Mouse (Mus musculus): Measurements from ENCODE around the gene BC061237. TPM values are rescaled to one million over a fixed set of nuclear protein-coding genes. Genes with fewer than 3 reads are reported as not detected.
"Not testable (repeated sequence)": the region's sequence is repeated elsewhere in the genome, so short reads cannot be mapped to it uniquely, and the experiment has no call there.

The BC061237 gene
- not detected for total RNA-seq (2021)
- long read RNA-seq: 0 reads

GRCm38 (mm10) chr14:44492163-44492562, at the start of gene BC061237:
Gene BC061237 (plus strand): TSS chr14:44492463.
- DNase-seq (ENCODE audit: low spot score in 2 of 2): not testable (repeated sequence)

DNA sequence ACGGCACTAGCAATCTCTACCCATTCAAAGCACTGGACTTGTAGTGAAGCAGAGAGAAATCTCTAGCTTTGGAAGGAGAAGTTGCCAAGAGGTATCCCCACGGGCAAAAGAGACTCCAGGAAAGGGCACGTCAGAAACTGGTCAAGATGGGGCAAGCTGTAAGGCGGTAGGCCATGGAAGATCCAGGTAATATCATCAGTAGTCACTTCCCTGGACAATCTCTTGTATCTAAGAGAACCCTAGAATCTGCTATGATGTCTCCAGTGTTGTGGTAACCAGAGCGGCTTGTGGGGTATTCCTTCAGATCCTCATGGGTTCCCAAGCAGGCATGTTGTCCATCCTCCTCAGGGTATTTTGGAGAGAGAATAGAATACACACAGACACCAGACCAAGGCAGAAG, 25.7 kb downstream of the BC061237 start, which contains the start of gene Gm17093:
TSS of gene Gm17093 (plus strand) at position 301 of the 400 bp plus-strand sequence.
- not testable (repeated sequence) for DNase-seq (ENCODE audit: low spot score in 2 of 2)

DNA sequence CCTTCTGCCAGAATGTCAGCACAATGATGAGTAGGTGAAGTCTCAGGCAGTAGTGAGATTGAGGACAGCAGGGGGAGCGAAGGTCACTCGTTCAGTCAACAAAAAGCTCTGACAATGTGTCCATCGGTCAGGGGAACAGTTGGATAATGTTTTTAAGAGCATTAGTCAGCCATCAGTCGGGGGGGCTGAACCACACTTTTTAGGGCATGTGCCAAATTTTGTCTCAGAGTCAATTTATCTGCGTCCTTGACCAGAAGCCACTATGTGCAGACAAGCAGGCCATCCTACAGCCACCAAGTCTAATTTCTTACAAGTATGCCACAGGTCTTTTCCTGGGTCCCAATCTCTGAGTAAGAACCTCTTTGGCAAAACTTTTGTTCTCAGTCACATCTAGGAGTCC, 55.7 kb downstream of the BC061237 start:
- not testable (repeated sequence) for DNase-seq (ENCODE audit: low spot score in 2 of 2)

Other genes with a start within 250 kb of the BC061237 start
- gene Gm8220, start 206.9 kb upstream of the BC061237 start, total RNA-seq (2021): not detected
- not detected for gene Gm5930, start 153.9 kb upstream of the BC061237 start, total RNA-seq (2021)
- not detected for gene Gm8229, start 127.1 kb upstream of the BC061237 start, total RNA-seq (2021)
- not detected for gene Gm3371, start 81.8 kb upstream of the BC061237 start, total RNA-seq (2021)
- gene Gm8232, start 58.8 kb upstream of the BC061237 start, total RNA-seq (2021): not detected
- gene Gm17093, start 25.8 kb downstream of the BC061237 start, total RNA-seq (2021): not detected
- not detected for gene Gm8247, start 90.7 kb downstream of the BC061237 start, total RNA-seq (2021)
- not detected for gene Gm5624, start 135.5 kb downstream of the BC061237 start, total RNA-seq (2021)
- not detected for gene Gm8257, start 214.0 kb downstream of the BC061237 start, total RNA-seq (2021)

Measured in layer of hippocampus, adult 18-20 months (tissue).